Mouse (Mus musculus): ENCODE measurements around the gene Pus1. TPM values are rescaled to one million over a fixed set of nuclear protein-coding genes. Genes with fewer than 3 reads are reported as not detected.

The Pus1 gene
- polyA plus RNA-seq, 1 experiment from 2014 or later, result 19.0 TPM

GRCm38 (mm10) chr5:110808821-110809666 is 28.6 kb upstream of the Pus1 start:
- peaks cover 23% of the 10 kb centered on the region for H3K36me3 ChIP-seq (replicated peaks; ENCODE audit: insufficient read depth, low read length)
- WGBS (ENCODE audit: insufficient replicate concordance), result 2% methylated on average over 27 of the region's 27 CpGs
- H3K4me3 ChIP-seq (ENCODE audit: low read depth, low read length), result peak overlapping the region; percentile 82
- no peak for ATAC-seq
- peak overlapping the region; percentile 98 for H3K27ac ChIP-seq (ENCODE audit: low read depth)
- peak overlapping the region; percentile 85 for H3K4me2 ChIP-seq (ENCODE audit: low read depth, low read length)
- peak; percentile 50 for DNase-seq
- no peaks in the 10 kb centered on the region for H3K27me3 ChIP-seq (ENCODE audit: insufficient read depth, low read length)
- TF ChIP-seq EP300 (IDR thresholded peaks at IDR 0.05; ENCODE audit: low read depth) (no peak), CTCF (IDR thresholded peaks at IDR 0.05; ENCODE audit: low read depth) (no peak)
- H3K4me1 ChIP-seq (ENCODE audit: insufficient read depth), result peaks cover 42% of the 10 kb centered on the region
- peak overlapping the region; percentile 100 for H3K9ac ChIP-seq (replicated peaks)
- no peaks in the 10 kb centered on the region for H3K9me3 ChIP-seq (ENCODE audit: low read length)

DNA sequence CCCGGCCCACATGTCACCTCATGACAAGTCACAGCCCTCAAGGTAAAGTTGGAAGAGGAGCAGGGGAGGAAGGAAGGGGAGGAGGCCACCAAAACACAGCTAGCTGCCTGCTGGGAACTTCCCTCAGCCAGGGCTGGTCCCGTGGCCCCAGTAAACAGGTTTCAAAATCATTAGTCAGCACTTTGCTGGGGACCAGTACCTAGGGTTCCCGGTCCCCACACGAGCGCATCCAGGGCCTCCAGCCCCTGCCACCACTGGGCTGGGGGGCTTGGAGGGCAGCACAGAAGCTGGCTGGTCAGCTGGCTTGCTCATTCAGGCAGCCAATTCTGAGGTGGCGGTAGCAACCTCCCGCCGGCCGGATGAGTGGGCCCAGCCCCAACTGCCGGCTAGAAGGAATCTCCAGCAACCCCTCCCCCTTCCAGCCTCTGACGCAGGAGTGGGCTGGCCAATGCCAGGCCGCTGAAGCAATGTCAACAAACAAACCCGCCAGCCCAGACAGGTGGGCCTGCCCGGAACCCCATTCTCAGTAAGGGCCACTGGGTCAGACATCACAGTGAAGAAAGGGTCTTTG is 27.7 kb upstream of the Pus1 start:
- peak overlapping the region; percentile 98 for H3K27ac ChIP-seq (ENCODE audit: low read depth)
- DNase-seq (peak; percentile 93), ATAC-seq (peak; percentile 78)
- peaks cover 28% of the 10 kb centered on the region for H3K36me3 ChIP-seq (replicated peaks; ENCODE audit: insufficient read depth, low read length)
- H3K4me1 ChIP-seq (ENCODE audit: insufficient read depth), result peaks cover 46% of the 10 kb centered on the region
- H3K27me3 ChIP-seq (ENCODE audit: insufficient read depth, low read length), result no peaks in the 10 kb centered on the region
- H3K9me3 ChIP-seq (ENCODE audit: low read length), result no peaks in the 10 kb centered on the region
- H3K4me3 ChIP-seq (ENCODE audit: low read depth, low read length), result peak overlapping the region; percentile 82
- H3K4me2 ChIP-seq (ENCODE audit: low read depth, low read length), result peak overlapping the region; percentile 85
- H3K9ac ChIP-seq (replicated peaks), result peak overlapping the region; percentile 100
- TF ChIP-seq CTCF (IDR thresholded peaks at IDR 0.05; ENCODE audit: low read depth) (no peak), EP300 (IDR thresholded peaks at IDR 0.05; ENCODE audit: low read depth) (no peak; the same call in none of the 2 replicates)
- WGBS (ENCODE audit: insufficient replicate concordance), result 2% methylated on average over 14 of the region's 14 CpGs

GRCm38 (mm10) chr5:110807453-110807852 is 27.0 kb upstream of the Pus1 start:
- no peaks in the 10 kb centered on the region for H3K27me3 ChIP-seq (ENCODE audit: insufficient read depth, low read length)
- H3K4me1 ChIP-seq (ENCODE audit: insufficient read depth), result peaks cover 53% of the 10 kb centered on the region
- peak overlapping the region; percentile 98 for H3K27ac ChIP-seq (ENCODE audit: low read depth)
- H3K9me3 ChIP-seq (ENCODE audit: low read length), result no peaks in the 10 kb centered on the region
- peak overlapping the region; percentile 85 for H3K4me2 ChIP-seq (ENCODE audit: low read depth, low read length)
- no peak for TF ChIP-seq CTCF (IDR thresholded peaks at IDR 0.05; ENCODE audit: low read depth)
- no peak for TF ChIP-seq EP300 (IDR thresholded peaks at IDR 0.05; ENCODE audit: low read depth)
- H3K9ac ChIP-seq (replicated peaks), result peak overlapping the region; percentile 100
- DNase-seq (no peak), ATAC-seq (no peak)
- peaks cover 35% of the 10 kb centered on the region for H3K36me3 ChIP-seq (replicated peaks; ENCODE audit: insufficient read depth, low read length)
- peak overlapping the region; percentile 82 for H3K4me3 ChIP-seq (ENCODE audit: low read depth, low read length)
- WGBS (ENCODE audit: insufficient replicate concordance), result 85% methylated on average over 4 of the region's 4 CpGs

GRCm38 (mm10) chr5:110806676-110807075 is 26.2 kb upstream of the Pus1 start:
- H3K27ac ChIP-seq (ENCODE audit: low read depth), result peak overlapping the region; percentile 98
- DNase-seq, result no peak
- H3K9me3 ChIP-seq (ENCODE audit: low read length), result no peaks in the 10 kb centered on the region
- ATAC-seq, result no peak
- 76% methylated on average over 1 of the region's 1 CpGs for WGBS (ENCODE audit: insufficient replicate concordance)
- H3K4me1 ChIP-seq (ENCODE audit: insufficient read depth), result peaks cover 60% of the 10 kb centered on the region
- H3K9ac ChIP-seq (replicated peaks), result 0 out of 2 replicates have a peak overlapping the region, but pooled peaks have one; percentile 22
- no peak for TF ChIP-seq EP300 (IDR thresholded peaks at IDR 0.05; ENCODE audit: low read depth)
- no peak for TF ChIP-seq CTCF (IDR thresholded peaks at IDR 0.05; ENCODE audit: low read depth)
- H3K4me2 ChIP-seq (ENCODE audit: low read depth, low read length), result peak overlapping the region; percentile 85
- no peaks in the 10 kb centered on the region for H3K27me3 ChIP-seq (ENCODE audit: insufficient read depth, low read length)
- peaks cover 41% of the 10 kb centered on the region for H3K36me3 ChIP-seq (replicated peaks; ENCODE audit: insufficient read depth, low read length)
- peak overlapping the region; percentile 82; the same call in 1 of the 2 replicates for H3K4me3 ChIP-seq (ENCODE audit: low read depth, low read length)

GRCm38 (mm10) chr5:110806154-110806553 is 25.7 kb upstream of the Pus1 start:
- WGBS (ENCODE audit: insufficient replicate concordance), result 91% methylated on average over 4 of the region's 4 CpGs
- Histone ChIP-seq H3K9me3 (ENCODE audit: low read length) (no peaks in the 10 kb centered on the region), H3K27ac (ENCODE audit: low read depth) (no peak overlapping the region), H3K27me3 (ENCODE audit: insufficient read depth, low read length) (no peaks in the 10 kb centered on the region), H3K9ac (replicated peaks) (no peak overlapping the region), H3K36me3 (replicated peaks; ENCODE audit: insufficient read depth, low read length) (peaks cover 44% of the 10 kb centered on the region), H3K4me3 (ENCODE audit: low read depth, low read length) (no peak overlapping the region), H3K4me1 (ENCODE audit: insufficient read depth) (peaks cover 66% of the 10 kb centered on the region), H3K4me2 (ENCODE audit: low read depth, low read length) (no peak overlapping the region)
- DNase-seq (no peak), ATAC-seq (no peak)
- TF ChIP-seq CTCF (IDR thresholded peaks at IDR 0.05; ENCODE audit: low read depth) (no peak), EP300 (IDR thresholded peaks at IDR 0.05; ENCODE audit: low read depth) (no peak)

GRCm38 (mm10) chr5:110804012-110804743 is 23.7 kb upstream of the Pus1 start:
- Histone ChIP-seq H3K4me2 (ENCODE audit: low read depth, low read length) (peak overlapping the region; percentile 15), H3K27me3 (ENCODE audit: insufficient read depth, low read length) (no peaks in the 10 kb centered on the region), H3K4me1 (ENCODE audit: insufficient read depth) (peaks cover 74% of the 10 kb centered on the region), H3K9me3 (ENCODE audit: low read length) (no peaks in the 10 kb centered on the region), H3K27ac (ENCODE audit: low read depth) (no peak overlapping the region), H3K36me3 (replicated peaks; ENCODE audit: insufficient read depth, low read length) (peaks cover 60% of the 10 kb centered on the region), H3K4me3 (ENCODE audit: low read depth, low read length) (no peak overlapping the region), H3K9ac (replicated peaks) (peak overlapping the region; percentile 13; the same call in 1 of the 2 replicates)
- DNase-seq (no peak), ATAC-seq (no peak)
- 57% methylated on average over 7 of the region's 7 CpGs for WGBS (ENCODE audit: insufficient replicate concordance)
- TF ChIP-seq EP300 (IDR thresholded peaks at IDR 0.05; ENCODE audit: low read depth) (no peak), CTCF (IDR thresholded peaks at IDR 0.05; ENCODE audit: low read depth) (no peak)
